Mouse (Mus musculus): ENCODE measurements around the gene Cabp2.
"Not testable (repeated sequence)": the region's sequence is repeated elsewhere in the genome, so short reads cannot be mapped to it uniquely, and the experiment has no call there.

Cabp2 gene

DNA sequence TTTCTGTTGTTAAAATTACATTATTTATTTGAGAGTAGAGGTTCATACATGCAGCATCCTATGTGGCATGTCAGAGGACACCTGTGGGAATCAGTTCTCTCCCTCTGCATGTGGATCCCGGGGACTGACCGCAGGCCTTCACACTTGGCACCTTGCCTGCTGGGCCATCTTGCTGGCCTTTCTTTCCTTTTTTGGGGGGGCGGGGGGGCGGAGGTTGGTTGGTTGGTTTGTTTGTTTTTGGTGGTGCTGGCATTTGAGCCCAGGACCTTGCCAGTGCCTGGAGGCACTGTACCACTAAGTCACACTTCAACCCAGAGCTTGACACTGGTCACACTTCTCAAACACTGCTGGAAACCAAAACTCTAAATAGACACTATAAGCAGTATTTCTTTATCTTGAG lies 53.0 kb downstream of the Cabp2 start:
- in situ Hi-C loops (cut with MboI; ENCODE audit: low pct_unique_long_range_greater_than_20kb in 1 of 2, low sequenced_read_pairs in 2 of 2, unreplicated experiment in 1 of 2) = no loop called here

DNA sequence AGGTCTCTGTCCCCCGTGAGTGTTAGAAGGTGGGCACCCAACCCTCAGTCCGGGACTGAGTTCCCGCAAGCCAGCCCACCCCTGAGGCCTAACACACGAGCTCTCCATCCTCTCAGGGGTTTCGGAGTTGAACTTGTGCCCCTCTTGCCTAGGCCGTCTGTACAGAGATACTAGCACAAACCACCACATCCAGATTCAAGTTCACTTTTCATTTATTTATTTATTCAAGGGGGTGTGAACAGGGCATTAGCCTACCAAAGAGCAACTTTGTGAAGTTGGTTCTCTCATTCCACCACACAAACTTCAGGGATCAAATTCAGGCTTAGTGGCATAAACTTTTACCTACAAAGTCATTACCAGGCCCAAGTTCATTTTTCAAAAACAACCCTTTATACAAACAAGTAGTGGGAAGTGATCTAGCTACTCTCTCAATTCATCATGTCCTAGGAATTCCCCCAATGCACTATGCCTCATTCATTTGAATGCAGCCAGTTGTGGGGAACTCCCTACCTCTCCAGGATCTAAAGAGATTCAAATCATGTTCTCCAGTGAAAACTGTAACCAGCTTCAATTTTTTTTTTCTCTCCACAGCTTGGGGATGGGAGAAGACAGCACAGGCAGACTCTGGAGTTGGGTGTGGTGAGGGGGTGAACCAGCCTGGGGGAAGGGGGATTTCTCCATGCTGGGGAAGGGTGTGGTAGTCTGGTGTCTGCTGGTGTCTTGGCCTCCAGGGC lies 54.0 kb downstream of the Cabp2 start:
- in situ Hi-C loops (cut with MboI; ENCODE audit: low pct_unique_long_range_greater_than_20kb in 1 of 2, low sequenced_read_pairs in 2 of 2, unreplicated experiment in 1 of 2) = not testable (repeated sequence)

DNA sequence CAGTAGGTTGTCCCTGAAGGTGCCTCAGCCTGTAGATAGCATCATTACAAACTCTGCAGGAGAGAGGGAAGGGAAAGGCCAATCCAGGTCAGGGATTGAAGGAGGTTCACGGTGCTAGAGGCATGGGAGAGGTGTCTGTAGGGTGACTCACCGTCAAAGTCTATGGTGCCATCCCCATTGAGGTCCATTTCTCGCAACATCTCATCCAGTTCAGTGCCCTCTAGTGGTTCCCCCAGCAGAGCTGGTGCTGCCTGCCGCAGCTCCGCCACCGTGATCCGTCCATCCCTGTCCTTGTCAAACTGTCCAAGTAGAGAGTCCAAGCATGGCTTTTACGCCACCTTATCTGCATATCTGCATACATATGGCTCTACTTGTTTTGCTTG lies 54.6 kb downstream of the Cabp2 start:
- in situ Hi-C loops (cut with MboI; ENCODE audit: low pct_unique_long_range_greater_than_20kb in 1 of 2, low sequenced_read_pairs in 2 of 2, unreplicated experiment in 1 of 2) = not testable (repeated sequence)

DNA sequence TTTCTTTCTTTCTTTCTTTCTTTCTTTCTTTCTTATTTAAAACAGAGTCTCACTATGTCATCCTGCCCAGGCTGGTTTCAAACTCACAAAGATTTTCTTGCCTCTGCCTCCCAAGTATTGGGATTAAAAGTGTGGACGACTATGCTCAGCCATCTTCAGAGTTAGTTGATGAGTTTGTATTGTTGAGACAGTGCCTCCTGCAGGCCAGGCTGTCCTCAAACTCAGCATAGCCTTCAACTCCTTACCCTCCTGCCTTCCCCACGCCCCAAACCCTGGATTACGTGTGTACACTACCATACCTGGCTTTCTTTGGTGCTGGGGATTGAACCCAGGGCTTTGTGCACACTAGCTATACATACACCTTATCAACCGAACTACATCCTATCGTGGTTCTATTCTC lies 55.1 kb downstream of the Cabp2 start:
- in situ Hi-C loops (cut with MboI; ENCODE audit: low pct_unique_long_range_greater_than_20kb in 1 of 2, low sequenced_read_pairs in 2 of 2, unreplicated experiment in 1 of 2) = no loop called here

All from mouse embryonic stem cell (cell line).